Mouse (Mus musculus) left cerebral cortex, adult 11 months (tissue): ENCODE measurements around the gene Vmn1r193.
"Not testable (repeated sequence)": the region's sequence is repeated elsewhere in the genome, so short reads cannot be mapped to it uniquely, and the experiment has no call there.

Experiments used
- DNase-seq: peaks from one replicate; pipeline ENCODE4 v3.0.0; 2022; ENCODE audit warnings: low spot score

Vmn1r193 gene

GRCm38 (mm10) chr13:22223060-22223459 lies at the start of gene Vmn1r193:
Vmn1r193 (minus strand) TSS chr13:22223160.
- DNase-seq = not testable (repeated sequence)

GRCm38 (mm10) chr13:22271721-22272120 lies 48.8 kb upstream of the Vmn1r193 start:
- DNase-seq = no peak

DNA sequence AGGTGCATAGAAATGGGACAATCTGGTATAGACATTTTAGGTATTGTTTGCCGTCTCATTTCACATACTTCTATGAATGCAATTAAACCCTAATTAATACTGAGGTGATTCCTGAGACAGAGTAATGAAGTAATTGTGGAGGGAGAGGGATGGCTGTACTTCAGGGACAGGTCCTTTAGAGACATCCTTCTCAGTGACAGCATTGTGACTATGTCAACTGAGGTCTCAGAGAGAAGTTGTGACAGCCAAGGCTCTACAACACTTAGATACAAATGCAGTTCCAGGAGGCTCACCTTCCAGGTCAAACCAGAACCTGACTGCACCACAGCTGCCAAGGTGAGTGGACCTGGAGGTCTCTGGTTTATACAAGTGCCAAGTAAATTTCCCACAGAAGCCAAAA lies 47.3 kb upstream of the Vmn1r193 start, which contains the start of gene Vmn1r195:
Gene Vmn1r195, plus strand, starts transcription at position 301 of the 400 bp plus-strand sequence.
- DNase-seq = not testable (repeated sequence)

DNA sequence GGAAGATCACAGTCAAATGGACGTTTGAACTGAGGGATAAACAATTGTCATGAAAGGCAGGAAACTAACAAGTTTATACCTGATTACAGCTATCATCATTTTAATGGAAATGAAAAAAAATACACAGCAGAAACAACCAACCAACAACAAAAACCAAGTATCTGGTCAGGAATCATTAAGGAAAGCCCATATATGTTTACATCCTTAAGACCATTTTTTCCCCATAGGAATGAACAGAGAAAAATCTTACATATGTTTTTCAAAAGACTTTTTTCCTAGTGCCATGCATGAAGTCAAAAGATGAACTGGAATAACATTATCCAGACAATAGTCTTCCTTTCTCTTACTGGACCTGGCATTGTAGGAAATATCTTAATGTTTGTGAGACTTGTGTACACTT lies 21.0 kb upstream of the Vmn1r193 start, which contains the start of gene Vmn1r194:
Gene Vmn1r194, plus strand, starts transcription at position 301 of the 400 bp plus-strand sequence.
- no peak for DNase-seq

DNA sequence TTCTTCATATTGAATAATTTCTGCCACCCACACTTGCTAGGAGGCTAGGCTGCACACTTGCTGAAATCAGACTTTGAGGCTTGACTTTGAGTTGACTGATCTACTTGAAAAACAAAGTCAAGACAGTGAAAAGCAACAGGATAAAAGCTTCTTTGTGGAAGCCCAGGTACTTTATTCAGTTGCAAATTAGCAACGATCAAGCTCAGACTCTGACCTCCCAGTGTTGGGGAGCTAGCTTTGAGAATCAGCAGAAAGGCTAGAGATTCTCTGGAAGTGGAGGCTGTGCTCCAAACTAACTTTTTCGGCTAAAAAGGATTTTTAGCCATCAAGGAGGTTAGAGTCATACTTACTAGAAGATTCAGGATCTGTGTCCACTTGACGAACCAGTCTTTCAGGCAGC lies 30.2 kb downstream of the Vmn1r193 start:
- DNase-seq = not testable (repeated sequence)

GRCm38 (mm10) chr13:22191041-22191440 lies 31.9 kb downstream of the Vmn1r193 start, which contains the start of gene Vmn1r192:
Vmn1r192 (minus strand) TSS chr13:22191141.
- DNase-seq = no peak

DNA sequence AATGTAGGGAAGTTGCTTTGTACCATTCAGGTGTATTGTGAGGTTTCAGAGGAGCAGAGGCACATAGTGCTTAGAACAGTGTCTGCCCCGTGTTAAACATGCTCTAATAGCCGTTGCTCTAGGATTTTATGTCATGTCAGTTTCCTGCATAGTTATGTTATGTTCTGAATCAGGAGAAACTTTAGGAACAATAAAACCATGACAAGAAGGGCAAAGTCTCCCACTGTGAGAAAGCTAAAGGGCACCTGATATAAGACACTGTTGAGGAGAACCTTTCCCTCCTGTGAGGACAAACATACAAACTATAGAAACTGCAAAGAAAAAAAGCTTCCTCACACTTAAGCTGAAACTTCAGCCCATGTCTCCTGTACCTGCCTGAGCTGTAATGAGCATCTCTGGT lies 32.6 kb downstream of the Vmn1r193 start:
- no peak for DNase-seq

DNA sequence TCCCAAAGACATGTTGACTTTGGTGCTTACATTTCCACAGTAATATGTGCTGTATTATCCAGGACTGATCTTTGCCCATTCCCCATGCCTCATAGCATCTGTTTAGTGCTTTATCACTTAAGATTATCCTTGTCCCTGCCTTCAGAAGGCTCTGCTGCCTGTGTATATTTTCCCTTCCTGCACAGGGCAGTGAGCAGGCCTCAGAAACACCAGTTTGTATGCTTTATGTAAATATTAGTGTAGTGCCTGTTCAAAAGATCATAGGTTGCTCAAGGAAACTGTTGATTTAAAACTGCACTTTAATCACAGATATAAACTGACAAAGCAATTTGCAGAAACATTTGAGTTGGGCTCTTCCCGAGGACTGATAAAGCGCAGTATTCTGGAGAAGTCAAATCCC lies 33.6 kb downstream of the Vmn1r193 start:
- no peak for DNase-seq

DNA sequence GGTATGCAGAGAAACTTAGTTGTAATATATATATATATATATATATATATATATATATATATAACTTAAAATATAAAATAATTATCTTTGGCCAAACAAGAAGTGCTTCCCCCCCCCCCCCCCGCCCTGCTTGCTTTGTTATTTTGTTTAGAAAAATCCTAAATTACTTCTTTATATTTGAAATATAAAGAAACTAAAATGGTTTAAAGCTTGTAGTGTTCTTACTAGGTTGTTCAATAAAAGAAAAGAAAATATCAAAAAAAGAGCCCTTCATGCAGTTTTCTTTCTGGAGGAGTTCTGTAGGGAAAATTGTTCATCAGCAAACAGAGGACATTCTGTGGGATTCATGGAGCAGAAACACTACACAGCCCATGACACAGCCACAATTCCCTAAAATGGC lies 39.1 kb downstream of the Vmn1r193 start, which contains the start of gene Vmn1r191:
Gene Vmn1r191, minus strand, starts transcription at position 101 of the 400 bp plus-strand sequence.
- no peak for DNase-seq

- no peak for DNase-seq
Observed at GRCm38 (mm10) chr13:22168416-22168815, 54.5 kb downstream of the Vmn1r193 start.
